Mouse (Mus musculus): ENCODE results near the gene Smc1a. TPM values are rescaled to one million over a fixed set of nuclear protein-coding genes. Genes with fewer than 3 reads are reported as not detected.

Smc1a gene
- polyA plus RNA-seq (2015; fragmentation: Nextera tagmentation; extraction: Ambion mirVana): 68.4 and 74.2 TPM in 2 replicates

DNA sequence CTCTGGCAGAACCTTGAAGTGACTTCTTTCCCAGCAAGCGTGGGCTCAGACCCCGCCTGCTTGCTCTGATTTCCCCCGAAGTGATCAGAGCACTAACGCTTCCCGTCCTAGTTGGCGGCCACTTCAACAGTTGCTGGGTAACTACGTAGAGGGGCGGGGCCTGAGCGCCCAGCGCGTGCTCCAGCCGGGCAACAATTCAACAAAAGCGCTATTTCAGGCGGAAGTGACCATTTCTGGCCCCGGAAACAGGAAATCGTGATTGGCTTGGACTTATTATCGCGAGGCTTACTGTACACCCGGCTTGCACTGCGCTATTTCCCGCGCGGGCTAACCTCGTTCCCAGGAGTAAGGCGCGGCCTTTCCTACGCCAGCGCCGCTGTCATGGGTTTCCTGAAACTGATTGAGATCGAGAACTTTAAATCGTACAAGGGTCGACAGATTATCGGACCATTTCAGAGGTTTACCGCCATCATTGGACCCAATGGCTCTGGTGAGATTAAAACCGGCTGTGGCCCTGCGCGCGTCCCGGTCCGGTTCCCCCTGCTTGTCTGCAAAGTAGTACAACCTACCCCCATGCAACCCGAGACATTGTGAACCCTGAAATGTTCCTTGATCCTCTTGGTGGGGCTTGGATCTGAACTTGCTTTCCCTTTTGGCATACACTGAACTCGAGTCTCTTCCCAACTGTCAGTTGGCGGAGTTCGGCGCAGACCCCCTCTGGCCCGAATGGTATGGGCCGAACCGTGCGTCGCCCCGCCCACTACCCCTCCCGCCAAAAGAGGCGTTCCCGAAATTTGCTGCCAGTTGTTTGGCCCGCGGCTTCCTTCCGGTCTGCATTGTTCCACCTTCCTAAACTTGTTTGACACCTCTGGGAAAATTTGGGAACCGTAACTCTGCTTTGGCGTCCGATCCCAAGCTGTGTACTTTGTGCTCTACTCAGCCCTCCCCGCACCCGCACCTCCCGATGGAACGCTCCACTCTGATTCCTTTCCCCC, at the start of gene Smc1a, which contains the start of gene Ribc1:
TSS of gene Smc1a (plus strand) at position 278 of the 995 bp plus-strand sequence.
TSS of gene Ribc1 (minus strand) at position 145 of the 995 bp plus-strand sequence.
- Histone ChIP-seq H3K36me3 (ENCODE audit: control insufficient read depth, insufficient read depth, low read length) (no peaks in the 10 kb centered on the region), H3K9ac (ENCODE audit: low read depth, low read length) (peak within 1 kb of the TSS; percentile 67), H3K9me3 (ENCODE audit: control insufficient read depth, low read length) (no peaks in the 10 kb centered on the region), H3K4me3 (ENCODE audit: low read length) (peak within 1 kb of the TSS; percentile 48), H3K27me3 (replicated peaks; ENCODE audit: control insufficient read depth, insufficient read depth, low read length) (peaks cover 4% of the 10 kb centered on the region; the same call in 1 of the 2 replicates), H3K4me1 (ENCODE audit: control insufficient read depth, insufficient read depth, low read depth, low read length) (peaks cover 4% of the 10 kb centered on the region), H3K4me2 (ENCODE audit: low read length) (peak within 1 kb of the TSS; percentile 58), H3K27ac (ENCODE audit: low read depth, low read length) (peak within 1 kb of the TSS; percentile 83)
- WGBS: 16% methylated on average over 61 of the region's 64 CpGs
- ATAC-seq: peak; percentile 99

DNA sequence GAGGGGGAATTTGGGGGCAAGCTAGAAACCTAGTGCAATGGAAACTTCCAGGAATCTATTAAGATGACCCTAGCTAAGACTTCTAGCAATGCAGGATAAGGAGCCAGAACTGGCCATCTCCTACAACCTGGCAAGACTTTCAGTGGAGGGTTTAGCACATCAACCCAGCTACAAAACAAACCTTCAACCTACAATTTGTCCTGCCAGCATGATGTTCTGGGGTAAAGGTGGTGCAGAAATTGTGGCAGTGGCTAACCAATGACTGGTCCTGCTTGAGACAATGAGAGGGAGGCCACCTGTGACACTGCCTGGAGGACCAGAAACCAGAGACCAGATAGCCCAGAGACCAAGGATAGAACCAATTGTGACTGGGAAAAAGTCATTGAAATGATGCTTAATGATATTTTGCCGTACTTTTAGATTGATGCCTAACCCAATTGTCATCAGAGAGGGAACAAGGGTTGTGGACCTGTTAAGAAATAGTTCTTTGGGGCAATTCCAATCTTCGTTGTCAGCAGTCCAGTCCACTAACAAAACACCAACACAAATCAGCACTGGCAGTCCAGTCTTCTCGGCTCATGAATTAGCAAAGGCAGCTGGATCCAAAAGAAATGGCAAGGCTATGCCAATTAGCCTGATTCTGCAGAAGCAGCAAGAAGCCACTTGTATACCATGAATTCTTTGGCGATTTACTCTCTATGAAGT, 17.1 kb upstream of the Smc1a start:
- Histone ChIP-seq H3K4me2 (ENCODE audit: low read length) (no peak overlapping the region), H3K27ac (ENCODE audit: low read depth, low read length) (no peak overlapping the region), H3K9ac (ENCODE audit: low read depth, low read length) (no peak overlapping the region), H3K9me3 (ENCODE audit: control insufficient read depth, low read length) (no peaks in the 10 kb centered on the region), H3K4me1 (ENCODE audit: control insufficient read depth, insufficient read depth, low read depth, low read length) (0 out of 2 replicates have a peak, but pooled peaks cover 2% of the 10 kb centered on the region), H3K36me3 (ENCODE audit: control insufficient read depth, insufficient read depth, low read length) (no peaks in the 10 kb centered on the region), H3K27me3 (replicated peaks; ENCODE audit: control insufficient read depth, insufficient read depth, low read length) (peaks cover 16% of the 10 kb centered on the region), H3K4me3 (ENCODE audit: low read length) (no peak overlapping the region)
- WGBS: 54% methylated on average over 4 of the region's 4 CpGs
- ATAC-seq: no peak

DNA sequence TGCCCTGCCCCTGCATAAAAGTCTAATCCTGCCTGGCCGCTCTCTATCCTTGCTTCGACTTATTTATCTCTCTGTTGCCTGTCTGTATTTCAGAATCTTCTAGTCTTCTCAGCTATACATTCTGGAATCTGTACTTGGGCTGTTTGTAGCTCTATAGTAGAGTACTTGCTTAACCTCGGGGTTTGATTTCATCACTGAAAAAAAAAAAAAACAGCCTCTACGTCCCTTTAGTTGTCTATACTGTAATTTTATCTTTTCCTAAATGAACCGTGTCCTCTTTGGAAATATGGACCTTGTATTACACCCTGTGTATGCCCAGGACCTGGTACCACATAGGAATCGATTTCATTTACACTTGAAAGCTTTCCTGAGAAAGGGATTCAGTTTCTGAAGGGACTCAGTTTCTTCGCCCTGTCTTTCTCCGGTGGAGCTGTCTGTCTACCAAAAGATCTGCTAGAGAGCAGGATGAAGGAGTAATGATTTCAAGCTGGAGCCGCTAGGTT, 15.0 kb upstream of the Smc1a start:
- ATAC-seq: no peak; the same call in 1 of the 2 replicates
- Histone ChIP-seq H3K4me2 (ENCODE audit: low read length) (peak overlapping the region; percentile 59), H3K27me3 (replicated peaks; ENCODE audit: control insufficient read depth, insufficient read depth, low read length) (peaks cover 14% of the 10 kb centered on the region), H3K4me3 (ENCODE audit: low read length) (peak overlapping the region; percentile 53), H3K4me1 (ENCODE audit: control insufficient read depth, insufficient read depth, low read depth, low read length) (0 out of 2 replicates have a peak, but pooled peaks cover 2% of the 10 kb centered on the region), H3K9me3 (ENCODE audit: control insufficient read depth, low read length) (no peaks in the 10 kb centered on the region), H3K36me3 (ENCODE audit: control insufficient read depth, insufficient read depth, low read length) (no peaks in the 10 kb centered on the region), H3K9ac (ENCODE audit: low read depth, low read length) (no peak overlapping the region; the same call in none of the 2 replicates), H3K27ac (ENCODE audit: low read depth, low read length) (no peak overlapping the region)
- 41% methylated on average over 9 of the region's 9 CpGs for WGBS

DNA sequence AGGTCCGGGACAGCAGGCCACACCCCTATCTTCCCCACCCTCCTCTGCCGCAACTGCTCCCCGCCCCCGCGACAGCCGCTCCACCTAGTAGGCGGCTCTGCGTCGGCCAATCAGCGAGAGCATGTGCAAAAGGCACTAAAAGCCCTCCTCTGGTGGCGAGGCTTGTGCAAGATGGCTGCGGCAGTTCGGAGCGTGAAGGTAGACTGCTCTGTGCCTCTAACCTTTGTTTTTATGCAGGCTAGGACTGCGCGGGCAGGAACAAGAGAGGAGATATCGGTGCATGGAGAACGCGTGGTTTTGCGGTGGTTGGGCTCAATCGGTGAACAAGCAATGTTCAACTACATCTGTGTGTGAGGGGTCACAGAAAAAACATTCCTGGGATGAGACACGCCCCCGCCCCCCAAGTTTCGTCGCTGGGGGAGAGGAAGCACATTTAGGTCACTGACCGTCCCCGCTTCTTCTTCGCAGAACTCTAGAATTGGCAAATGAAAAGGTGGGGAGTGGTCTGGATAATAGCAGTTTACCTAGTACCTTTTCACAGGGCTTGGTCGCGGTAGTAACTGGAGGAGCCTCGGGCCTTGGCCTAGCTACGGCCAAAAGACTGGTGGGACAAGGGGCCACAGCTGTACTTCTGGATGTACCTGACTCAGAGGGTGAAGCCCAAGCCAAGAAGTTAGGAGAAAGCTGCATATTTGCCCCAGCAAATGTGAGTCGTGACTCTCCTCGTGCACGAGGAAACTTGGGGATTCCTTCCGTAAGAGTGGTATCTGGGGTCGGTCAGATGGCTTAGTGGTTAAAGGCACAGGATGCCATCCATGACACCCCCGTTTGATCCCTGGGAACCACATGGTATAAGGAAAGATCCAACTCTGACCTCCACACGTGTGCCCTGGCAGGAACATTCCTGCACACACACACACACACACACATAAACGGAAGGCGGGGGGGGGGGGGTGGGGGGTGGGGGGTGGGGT, 14.2 kb upstream of the Smc1a start, which contains the start of gene Hsd17b10:
TSS of gene Hsd17b10 (plus strand) at position 109 of the 974 bp plus-strand sequence.
- H3K9ac ChIP-seq (ENCODE audit: low read depth, low read length): peak within 1 kb of the TSS; percentile 61
- H3K4me3 ChIP-seq (ENCODE audit: low read length): peak within 1 kb of the TSS; percentile 53
- ATAC-seq: peak; percentile 99
- peak within 1 kb of the TSS; percentile 59 for H3K4me2 ChIP-seq (ENCODE audit: low read length)
- H3K27me3 ChIP-seq (replicated peaks; ENCODE audit: control insufficient read depth, insufficient read depth, low read length): peaks cover 12% of the 10 kb centered on the region
- H3K27ac ChIP-seq (ENCODE audit: low read depth, low read length): peak within 1 kb of the TSS; percentile 54; the same call in 1 of the 2 replicates
- WGBS: 19% methylated on average over 39 of the region's 41 CpGs
- H3K4me1 ChIP-seq (ENCODE audit: control insufficient read depth, insufficient read depth, low read depth, low read length): 0 out of 2 replicates have a peak, but pooled peaks cover 2% of the 10 kb centered on the region
- H3K9me3 ChIP-seq (ENCODE audit: control insufficient read depth, low read length): no peaks in the 10 kb centered on the region
- no peaks in the 10 kb centered on the region for H3K36me3 ChIP-seq (ENCODE audit: control insufficient read depth, insufficient read depth, low read length)

DNA sequence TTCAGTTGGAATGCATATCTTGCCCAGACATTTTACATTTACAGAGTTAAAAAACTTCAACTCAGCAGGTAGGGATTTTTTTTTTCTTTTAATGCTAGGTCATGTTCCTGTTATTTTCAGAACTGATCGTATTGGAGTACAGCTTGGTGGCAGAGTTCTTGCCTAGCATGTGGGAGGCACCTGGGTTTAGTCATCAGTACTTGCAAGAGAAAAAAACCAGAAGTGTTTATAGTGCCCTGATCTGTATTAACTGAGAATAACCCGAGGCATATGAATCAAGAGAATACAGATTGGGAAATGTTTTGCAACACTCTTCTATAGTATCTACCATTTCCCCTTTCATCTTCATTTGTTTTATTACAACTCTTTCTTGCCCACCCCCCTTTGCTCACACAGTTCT, 13.4 kb upstream of the Smc1a start:
- H3K27me3 ChIP-seq (replicated peaks; ENCODE audit: control insufficient read depth, insufficient read depth, low read length): peaks cover 7% of the 10 kb centered on the region
- 91% methylated on average over 2 of the region's 2 CpGs for WGBS
- H3K4me1 ChIP-seq (ENCODE audit: control insufficient read depth, insufficient read depth, low read depth, low read length): 0 out of 2 replicates have a peak, but pooled peaks cover 2% of the 10 kb centered on the region
- H3K27ac ChIP-seq (ENCODE audit: low read depth, low read length): no peak overlapping the region
- H3K9ac ChIP-seq (ENCODE audit: low read depth, low read length): no peak overlapping the region
- peak overlapping the region; percentile 59 for H3K4me2 ChIP-seq (ENCODE audit: low read length)
- H3K36me3 ChIP-seq (ENCODE audit: control insufficient read depth, insufficient read depth, low read length): no peaks in the 10 kb centered on the region
- H3K9me3 ChIP-seq (ENCODE audit: control insufficient read depth, low read length): no peaks in the 10 kb centered on the region
- no peak overlapping the region; the same call in 1 of the 2 replicates for H3K4me3 ChIP-seq (ENCODE audit: low read length)
- ATAC-seq: no peak

DNA sequence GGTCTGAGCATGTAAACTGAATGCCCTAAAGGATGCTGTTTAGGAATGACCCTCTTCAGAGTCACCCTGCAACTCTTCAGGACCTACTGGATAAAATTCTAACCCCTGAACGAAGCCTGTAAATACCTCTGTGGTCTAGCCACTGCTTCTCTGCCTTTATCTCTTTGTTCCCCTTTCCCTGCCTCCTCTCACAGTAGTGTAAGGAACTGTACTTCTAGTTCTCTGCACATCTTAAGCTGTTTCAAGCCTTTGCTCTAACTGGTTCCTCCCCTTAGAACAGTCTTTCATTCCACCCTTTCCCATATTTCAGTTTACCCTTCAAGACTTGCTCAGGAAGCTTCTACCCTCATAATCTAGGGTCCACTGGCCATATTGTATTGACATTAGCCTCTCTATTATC, 8.4 kb upstream of the Smc1a start:
- no peak overlapping the region for H3K4me2 ChIP-seq (ENCODE audit: low read length)
- H3K27me3 ChIP-seq (replicated peaks; ENCODE audit: control insufficient read depth, insufficient read depth, low read length): peaks cover 6% of the 10 kb centered on the region
- 0 out of 2 replicates have a peak, but pooled peaks cover under 1% of the 10 kb centered on the region for H3K4me1 ChIP-seq (ENCODE audit: control insufficient read depth, insufficient read depth, low read depth, low read length)
- 86% methylated on average over 1 of the region's 1 CpGs for WGBS
- no peaks in the 10 kb centered on the region for H3K9me3 ChIP-seq (ENCODE audit: control insufficient read depth, low read length)
- H3K4me3 ChIP-seq (ENCODE audit: low read length): no peak overlapping the region
- no peak for ATAC-seq
- H3K27ac ChIP-seq (ENCODE audit: low read depth, low read length): no peak overlapping the region
- no peak overlapping the region for H3K9ac ChIP-seq (ENCODE audit: low read depth, low read length)
- H3K36me3 ChIP-seq (ENCODE audit: control insufficient read depth, insufficient read depth, low read length): no peaks in the 10 kb centered on the region

DNA sequence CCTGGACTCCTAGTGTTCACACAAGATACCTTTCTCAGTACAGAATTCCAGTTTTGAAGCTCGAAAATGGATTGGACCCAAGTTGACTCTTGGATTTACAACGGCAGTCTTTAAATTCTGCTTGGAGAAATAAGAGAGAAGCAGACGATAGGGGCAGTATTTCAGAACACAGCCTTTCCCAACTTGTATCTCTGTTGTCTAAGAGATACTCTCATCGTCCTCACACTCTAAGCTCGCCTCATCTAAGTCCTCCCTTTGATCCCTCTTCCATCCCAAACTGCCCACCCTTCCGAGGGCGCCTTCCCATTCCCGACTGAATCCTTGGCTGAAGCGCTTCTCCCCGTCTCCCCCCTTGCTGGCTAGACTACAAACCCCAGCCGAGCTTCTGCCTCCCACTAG, 477 bp upstream of the Smc1a start:
- peak overlapping the region; percentile 65 for H3K27ac ChIP-seq (ENCODE audit: low read depth, low read length)
- H3K9ac ChIP-seq (ENCODE audit: low read depth, low read length): peak overlapping the region; percentile 63
- 17% methylated on average over 11 of the region's 11 CpGs for WGBS
- no peak; the same call in 1 of the 2 replicates for ATAC-seq
- H3K27me3 ChIP-seq (replicated peaks; ENCODE audit: control insufficient read depth, insufficient read depth, low read length): peaks cover 4% of the 10 kb centered on the region; the same call in 1 of the 2 replicates
- no peaks in the 10 kb centered on the region for H3K9me3 ChIP-seq (ENCODE audit: control insufficient read depth, low read length)
- H3K36me3 ChIP-seq (ENCODE audit: control insufficient read depth, insufficient read depth, low read length): no peaks in the 10 kb centered on the region
- H3K4me3 ChIP-seq (ENCODE audit: low read length): peak overlapping the region; percentile 48
- peaks cover 4% of the 10 kb centered on the region for H3K4me1 ChIP-seq (ENCODE audit: control insufficient read depth, insufficient read depth, low read depth, low read length)
- peak overlapping the region; percentile 53 for H3K4me2 ChIP-seq (ENCODE audit: low read length)

DNA sequence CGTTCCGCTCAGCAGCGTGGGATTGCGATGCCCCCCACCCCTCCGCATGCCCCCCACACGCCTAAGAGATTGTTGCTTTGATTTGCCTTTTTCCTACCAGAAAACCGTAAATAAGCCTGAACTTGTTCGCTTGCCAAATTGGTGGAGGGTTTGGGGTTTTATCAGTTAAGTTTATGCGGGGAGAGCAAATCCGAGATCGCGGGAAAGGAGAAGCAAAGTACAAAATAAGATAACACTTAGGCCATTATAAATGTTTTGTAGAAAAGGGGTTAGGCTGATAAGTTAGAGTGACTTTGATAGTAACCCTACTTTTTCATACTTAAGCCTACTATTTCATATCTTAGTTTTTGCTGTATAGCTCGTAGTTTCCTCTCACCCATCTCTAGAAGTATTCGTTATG, 958 bp downstream of the Smc1a start:
- H3K4me3 ChIP-seq (ENCODE audit: low read length): peak overlapping the region; percentile 48
- peak overlapping the region; percentile 58 for H3K4me2 ChIP-seq (ENCODE audit: low read length)
- H3K9ac ChIP-seq (ENCODE audit: low read depth, low read length): peak overlapping the region; percentile 67
- no peak for ATAC-seq
- no peak overlapping the region for H3K27ac ChIP-seq (ENCODE audit: low read depth, low read length)
- peaks cover 4% of the 10 kb centered on the region for H3K4me1 ChIP-seq (ENCODE audit: control insufficient read depth, insufficient read depth, low read depth, low read length)
- no peaks in the 10 kb centered on the region for H3K36me3 ChIP-seq (ENCODE audit: control insufficient read depth, insufficient read depth, low read length)
- H3K9me3 ChIP-seq (ENCODE audit: control insufficient read depth, low read length): no peaks in the 10 kb centered on the region
- 26% methylated on average over 14 of the region's 14 CpGs for WGBS
- peaks cover 4% of the 10 kb centered on the region; the same call in 1 of the 2 replicates for H3K27me3 ChIP-seq (replicated peaks; ENCODE audit: control insufficient read depth, insufficient read depth, low read length)

All from hindbrain, embryonic 16.5 days (tissue).